Mouse (Mus musculus): ENCODE results near the gene AC124502.3. TPM values are rescaled to one million over a fixed set of nuclear protein-coding genes. Genes with fewer than 3 reads are reported as not detected.

Gene AC124502.3
- polyA plus RNA-seq, 1 experiment from 2014 or later = 3.5 TPM

DNA sequence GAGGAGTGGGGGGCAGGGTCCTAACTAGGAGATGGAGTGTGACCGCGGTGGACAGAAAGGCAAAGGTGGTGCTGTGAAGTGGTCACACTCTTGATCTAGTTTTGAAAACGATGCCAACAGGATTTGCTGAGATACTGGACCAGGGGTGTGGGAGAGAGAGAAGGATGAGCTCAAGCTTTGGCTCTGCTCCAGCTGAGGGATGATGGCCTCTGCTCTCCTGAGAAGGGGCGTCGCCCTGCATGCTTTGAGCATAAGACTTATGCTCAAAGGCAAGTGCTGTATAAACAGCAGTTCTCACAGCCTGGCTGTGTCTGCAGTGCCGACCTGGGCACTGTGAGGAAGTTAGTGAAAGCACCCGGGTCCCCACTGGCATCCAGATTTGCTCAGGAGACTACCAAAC lies 26.4 kb downstream of the AC124502.3 start:
- no peak overlapping the region for H3K27ac ChIP-seq (ENCODE audit: low read length)
- no peak overlapping the region for H3K4me2 ChIP-seq (ENCODE audit: low read depth, low read length)
- peaks cover 14% of the 10 kb centered on the region for H3K27me3 ChIP-seq (ENCODE audit: control insufficient read depth, insufficient read depth, low read depth, low read length)
- peaks cover 34% of the 10 kb centered on the region for H3K4me1 ChIP-seq (replicated peaks; ENCODE audit: control insufficient read depth, insufficient read depth, low read length)
- H3K36me3 ChIP-seq (ENCODE audit: control insufficient read depth, insufficient read depth, low read length) = no peaks in the 10 kb centered on the region
- WGBS = 31% methylated on average over 7 of the region's 7 CpGs
- no peak for ATAC-seq (ENCODE audit: low read depth)
- no peak overlapping the region for H3K4me3 ChIP-seq (ENCODE audit: low read length)
- no peak overlapping the region for H3K9ac ChIP-seq (ENCODE audit: low read length)
- H3K9me3 ChIP-seq (ENCODE audit: control insufficient read depth, low read length) = no peaks in the 10 kb centered on the region

- peak overlapping the region; percentile 71 for H3K27ac ChIP-seq (ENCODE audit: low read length)
- ATAC-seq (ENCODE audit: low read depth) = peak; percentile 11
- H3K27me3 ChIP-seq (ENCODE audit: control insufficient read depth, insufficient read depth, low read depth, low read length) = peaks cover 19% of the 10 kb centered on the region
- peak overlapping the region; percentile 83 for H3K4me2 ChIP-seq (ENCODE audit: low read depth, low read length)
- peak overlapping the region; percentile 62 for H3K4me3 ChIP-seq (ENCODE audit: low read length)
- H3K4me1 ChIP-seq (replicated peaks; ENCODE audit: control insufficient read depth, insufficient read depth, low read length) = peaks cover 28% of the 10 kb centered on the region
- H3K9ac ChIP-seq (ENCODE audit: low read length) = peak overlapping the region; percentile 37; the same call in 1 of the 2 replicates
- no peaks in the 10 kb centered on the region for H3K36me3 ChIP-seq (ENCODE audit: control insufficient read depth, insufficient read depth, low read length)
- WGBS = 6% methylated on average over 15 of the region's 15 CpGs
- no peaks in the 10 kb centered on the region for H3K9me3 ChIP-seq (ENCODE audit: control insufficient read depth, low read length)
Observed at GRCm38 (mm10) chr19:5067040-5067799, 28.5 kb downstream of the AC124502.3 start.

- WGBS = 1% methylated on average over 55 of the region's 56 CpGs
- Histone ChIP-seq H3K36me3 (ENCODE audit: control insufficient read depth, insufficient read depth, low read length) (no peaks in the 10 kb centered on the region), H3K27me3 (ENCODE audit: control insufficient read depth, insufficient read depth, low read depth, low read length) (peaks cover 19% of the 10 kb centered on the region), H3K4me1 (replicated peaks; ENCODE audit: control insufficient read depth, insufficient read depth, low read length) (peaks cover 28% of the 10 kb centered on the region), H3K4me2 (ENCODE audit: low read depth, low read length) (peak within 1 kb of the TSS; percentile 83), H3K27ac (ENCODE audit: low read length) (peak within 1 kb of the TSS; percentile 71), H3K9me3 (ENCODE audit: control insufficient read depth, low read length) (no peaks in the 10 kb centered on the region), H3K4me3 (ENCODE audit: low read length) (peak within 1 kb of the TSS; percentile 62), H3K9ac (ENCODE audit: low read length) (peak within 1 kb of the TSS; percentile 76)
- ATAC-seq (ENCODE audit: low read depth) = peak; percentile 82
Observed at GRCm38 (mm10) chr19:5067867-5068569, 29.3 kb downstream of the AC124502.3 start, which contains the start of gene Cd248. Gene Cd248, plus strand, starts transcription at chr19:5068078.

DNA sequence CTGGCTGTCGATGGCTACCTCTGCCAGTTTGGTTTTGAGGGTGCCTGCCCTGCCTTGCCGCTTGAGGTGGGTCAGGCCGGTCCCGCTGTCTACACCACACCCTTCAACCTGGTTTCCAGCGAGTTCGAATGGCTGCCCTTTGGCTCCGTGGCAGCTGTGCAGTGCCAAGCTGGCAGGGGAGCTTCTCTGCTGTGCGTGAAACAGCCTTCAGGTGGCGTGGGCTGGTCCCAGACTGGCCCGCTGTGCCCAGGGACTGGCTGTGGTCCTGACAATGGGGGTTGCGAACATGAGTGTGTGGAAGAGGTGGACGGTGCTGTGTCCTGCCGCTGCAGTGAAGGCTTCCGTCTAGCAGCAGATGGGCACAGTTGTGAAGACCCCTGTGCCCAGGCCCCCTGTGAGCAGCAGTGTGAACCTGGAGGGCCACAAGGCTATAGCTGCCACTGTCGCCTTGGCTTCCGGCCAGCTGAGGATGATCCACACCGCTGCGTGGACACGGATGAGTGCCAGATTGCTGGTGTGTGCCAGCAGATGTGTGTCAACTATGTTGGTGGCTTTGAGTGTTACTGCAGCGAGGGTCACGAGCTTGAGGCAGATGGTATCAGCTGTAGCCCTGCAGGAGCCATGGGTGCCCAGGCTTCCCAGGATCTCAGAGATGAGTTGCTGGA lies 30.0 kb downstream of the AC124502.3 start:
- peaks cover 28% of the 10 kb centered on the region for H3K4me1 ChIP-seq (replicated peaks; ENCODE audit: control insufficient read depth, insufficient read depth, low read length)
- H3K9ac ChIP-seq (ENCODE audit: low read length) = peak overlapping the region; percentile 76
- H3K9me3 ChIP-seq (ENCODE audit: control insufficient read depth, low read length) = no peaks in the 10 kb centered on the region
- no peaks in the 10 kb centered on the region for H3K36me3 ChIP-seq (ENCODE audit: control insufficient read depth, insufficient read depth, low read length)
- ATAC-seq (ENCODE audit: low read depth) = no peak
- H3K4me2 ChIP-seq (ENCODE audit: low read depth, low read length) = peak overlapping the region; percentile 83
- WGBS = 23% methylated on average over 21 of the region's 21 CpGs
- no peak overlapping the region; the same call in 1 of the 2 replicates for H3K27ac ChIP-seq (ENCODE audit: low read length)
- H3K27me3 ChIP-seq (ENCODE audit: control insufficient read depth, insufficient read depth, low read depth, low read length) = peaks cover 19% of the 10 kb centered on the region
- H3K4me3 ChIP-seq (ENCODE audit: low read length) = peak overlapping the region; percentile 62

GRCm38 (mm10) chr19:5069486-5069885 lies 30.8 kb downstream of the AC124502.3 start:
- ATAC-seq (ENCODE audit: low read depth) = no peak
- peak overlapping the region; percentile 20; the same call in 1 of the 2 replicates for H3K27ac ChIP-seq (ENCODE audit: low read length)
- peaks cover 19% of the 10 kb centered on the region for H3K27me3 ChIP-seq (ENCODE audit: control insufficient read depth, insufficient read depth, low read depth, low read length)
- peaks cover 28% of the 10 kb centered on the region for H3K4me1 ChIP-seq (replicated peaks; ENCODE audit: control insufficient read depth, insufficient read depth, low read length)
- no peaks in the 10 kb centered on the region for H3K9me3 ChIP-seq (ENCODE audit: control insufficient read depth, low read length)
- H3K36me3 ChIP-seq (ENCODE audit: control insufficient read depth, insufficient read depth, low read length) = no peaks in the 10 kb centered on the region
- peak overlapping the region; percentile 62 for H3K4me3 ChIP-seq (ENCODE audit: low read length)
- peak overlapping the region; percentile 48 for H3K9ac ChIP-seq (ENCODE audit: low read length)
- H3K4me2 ChIP-seq (ENCODE audit: low read depth, low read length) = peak overlapping the region; percentile 83
- WGBS = 65% methylated on average over 5 of the region's 5 CpGs

- no peaks in the 10 kb centered on the region for H3K9me3 ChIP-seq (ENCODE audit: control insufficient read depth, low read length)
- WGBS = 62% methylated on average over 7 of the region's 7 CpGs
- H3K27ac ChIP-seq (ENCODE audit: low read length) = peak overlapping the region; percentile 20; the same call in 1 of the 2 replicates
- H3K4me3 ChIP-seq (ENCODE audit: low read length) = peak overlapping the region; percentile 62
- H3K36me3 ChIP-seq (ENCODE audit: control insufficient read depth, insufficient read depth, low read length) = no peaks in the 10 kb centered on the region
- ATAC-seq (ENCODE audit: low read depth) = no peak
- H3K9ac ChIP-seq (ENCODE audit: low read length) = peak overlapping the region; percentile 48
- peaks cover 19% of the 10 kb centered on the region for H3K27me3 ChIP-seq (ENCODE audit: control insufficient read depth, insufficient read depth, low read depth, low read length)
- peak overlapping the region; percentile 83 for H3K4me2 ChIP-seq (ENCODE audit: low read depth, low read length)
- peaks cover 26% of the 10 kb centered on the region for H3K4me1 ChIP-seq (replicated peaks; ENCODE audit: control insufficient read depth, insufficient read depth, low read length)
Observed at GRCm38 (mm10) chr19:5069978-5070377, 31.3 kb downstream of the AC124502.3 start.

- no peaks in the 10 kb centered on the region for H3K9me3 ChIP-seq (ENCODE audit: control insufficient read depth, low read length)
- H3K4me2 ChIP-seq (ENCODE audit: low read depth, low read length) = peak overlapping the region; percentile 83
- peak overlapping the region; percentile 48 for H3K9ac ChIP-seq (ENCODE audit: low read length)
- H3K27ac ChIP-seq (ENCODE audit: low read length) = peak overlapping the region; percentile 83
- ATAC-seq (ENCODE audit: low read depth) = no peak
- peaks cover 21% of the 10 kb centered on the region for H3K4me1 ChIP-seq (replicated peaks; ENCODE audit: control insufficient read depth, insufficient read depth, low read length)
- H3K27me3 ChIP-seq (ENCODE audit: control insufficient read depth, insufficient read depth, low read depth, low read length) = peaks cover 24% of the 10 kb centered on the region
- H3K4me3 ChIP-seq (ENCODE audit: low read length) = peak overlapping the region; percentile 62
- 7% methylated on average over 11 of the region's 11 CpGs for WGBS
- H3K36me3 ChIP-seq (ENCODE audit: control insufficient read depth, insufficient read depth, low read length) = no peaks in the 10 kb centered on the region
Observed at GRCm38 (mm10) chr19:5071077-5071476, 32.4 kb downstream of the AC124502.3 start.

GRCm38 (mm10) chr19:5071545-5072369 lies 33.1 kb downstream of the AC124502.3 start:
- Histone ChIP-seq H3K4me1 (replicated peaks; ENCODE audit: control insufficient read depth, insufficient read depth, low read length) (peaks cover 21% of the 10 kb centered on the region), H3K9ac (ENCODE audit: low read length) (peak overlapping the region; percentile 48), H3K4me2 (ENCODE audit: low read depth, low read length) (peak overlapping the region; percentile 83), H3K9me3 (ENCODE audit: control insufficient read depth, low read length) (no peaks in the 10 kb centered on the region), H3K4me3 (ENCODE audit: low read length) (peak overlapping the region; percentile 62), H3K36me3 (ENCODE audit: control insufficient read depth, insufficient read depth, low read length) (no peaks in the 10 kb centered on the region), H3K27me3 (ENCODE audit: control insufficient read depth, insufficient read depth, low read depth, low read length) (peaks cover 24% of the 10 kb centered on the region), H3K27ac (ENCODE audit: low read length) (peak overlapping the region; percentile 83)
- ATAC-seq (ENCODE audit: low read depth) = peak; percentile 86
- WGBS = under 1% methylated on average over 39 of the region's 40 CpGs

Data from lung, embryonic 16.5 days (tissue).